ENCODE assay signal across 8 mouse cellular contexts in the genomic region with DNA sequence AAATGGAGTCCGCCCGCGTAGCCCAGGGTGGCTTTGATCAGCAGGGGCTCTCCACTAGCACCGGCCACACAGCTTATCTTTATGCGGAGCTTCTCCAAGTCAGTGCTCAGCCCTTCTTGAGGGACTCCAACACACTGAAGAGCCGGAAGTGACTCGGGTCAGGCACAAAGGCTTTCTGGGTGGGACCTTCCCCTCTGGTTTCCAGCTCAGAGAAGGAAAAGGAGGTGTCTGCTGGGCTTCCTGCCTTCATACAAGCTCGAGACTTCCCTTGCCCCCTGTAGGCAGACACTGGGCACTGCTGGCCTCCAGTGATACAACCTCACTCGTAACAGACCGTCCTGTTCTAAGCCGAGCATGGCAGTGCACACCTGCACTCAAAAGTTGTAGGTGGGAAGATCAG. TPM values are rescaled to one million over a fixed set of nuclear protein-coding genes. Genes with fewer than 3 reads are reported as not detected.
A peak's percentile ranks its signal among the peaks of the same experiment; 100 is the strongest.
DNase-seq lines count a peak whose midpoint lies in the region; ATAC-seq lines count a peak whose summit lies in the region.
"Had no signal": no experiment of that assay in that cellular context is flagged by ENCODE, and none has a peak within 500 bp of the region (broad histone marks: within the 10 kb centered on the region; RNA-seq: fewer than 3 reads in every experiment).

No protein-coding gene starts in this region.

- peaks cover 4% of the 10 kb centered on the region for H3K36me3 ChIP-seq in hindbrain, embryonic 13.5 days
- H3K36me3 ChIP-seq: hindbrain, embryonic 15.5 days had no signal

- peaks cover 71% of the 10 kb centered on the region for H3K4me1 ChIP-seq in hindbrain, embryonic 13.5 days (replicated peaks)

- H3K4me3 ChIP-seq in hindbrain, embryonic 13.5 days, result no peak overlapping the region
- H3K4me3 ChIP-seq: hindbrain, embryonic 15.5 days had no signal

- no peaks in the 10 kb centered on the region for H3K27me3 ChIP-seq in hindbrain, embryonic 13.5 days
- H3K27me3 ChIP-seq: hindbrain, embryonic 15.5 days had no signal

- H3K27ac ChIP-seq in hindbrain, embryonic 13.5 days, result no peak overlapping the region
- H3K27ac ChIP-seq: hindbrain, embryonic 15.5 days had no signal

- no peaks in the 10 kb centered on the region for H3K9me3 ChIP-seq in hindbrain, embryonic 13.5 days
- H3K9me3 ChIP-seq: hindbrain, embryonic 15.5 days had no signal

- ATAC-seq in hindbrain, embryonic 13.5 days (ENCODE audit: low FRiP score), result no peak

- H3K9ac ChIP-seq in hindbrain, embryonic 13.5 days, result no peak overlapping the region
- H3K9ac ChIP-seq: hindbrain, embryonic 15.5 days had no signal

- 86% methylated on average over 11 of the region's 11 CpGs for WGBS in hindbrain, embryonic 13.5 days

- DNase-seq in B cell, adult 2 months, result peak; percentile 21 to 32
- DNase-seq in CD8-positive naive resting alpha-beta T cell, adult 2 months (ENCODE audit: low read depth in 2 of 2, low spot score in 2 of 2), result peak; percentile 28 to 48
- DNase-seq in heart, adult 8-10 months (ENCODE audit: low spot score), result peak; percentile 82
- peak; percentile 69 to 79 for DNase-seq in kidney, postnatal 4 days
- DNase-seq in naive thymus-derived CD4-positive, alpha-beta T cell, adult 2 months (ENCODE audit: low read depth), result peak; percentile 81
- no peak for DNase-seq in layer of hippocampus, adult 9-10 months (ENCODE audit: low spot score)

- no peak overlapping the region for H3K4me2 ChIP-seq in hindbrain, embryonic 13.5 days

RNA-seq across cellular contexts. Expression of gene Tmem184b, which starts 6.6 kb away (rescaled TPM):
- total RNA-seq in heart, adult 8-10 months (2022), result 10 to 100 TPM; 34.6 to 46.1 (median 39.0) TPM
- polyA plus RNA-seq in hindbrain, embryonic 13.5 days (2015; fragmentation: Nextera tagmentation; extraction: Ambion mirVana), result 37.7 and 39.2 TPM in 2 replicates

RNA-seq across cellular contexts. Expression of gene Maff, which starts 50.3 kb away (rescaled TPM):
- total RNA-seq in heart, adult 8-10 months (2022), result 10 to 100 TPM in 2 of 4 experiments, 1 to 10 TPM in 2; 5.7 to 11.1 (median 9.9) TPM
- polyA plus RNA-seq in hindbrain, embryonic 13.5 days (2015; fragmentation: Nextera tagmentation; extraction: Ambion mirVana), result 0.83 and 0.84 TPM in 2 replicates

RNA-seq across cellular contexts. Expression of gene Csnk1e, which starts 58.6 kb away (rescaled TPM):
- total RNA-seq in heart, adult 8-10 months (2022), result 10 to 100 TPM; 49.3 to 64.6 (median 56.6) TPM
- polyA plus RNA-seq in hindbrain, embryonic 13.5 days (2015; fragmentation: Nextera tagmentation; extraction: Ambion mirVana), result 231 and 245 TPM in 2 replicates
